Mouse (Mus musculus): ENCODE results near the gene Sept6. TPM values are rescaled to one million over a fixed set of nuclear protein-coding genes. Genes with fewer than 3 reads are reported as not detected.

Sept6 gene
- polyA plus RNA-seq, 1 experiment from 2014 or later: 49.3 TPM

DNA sequence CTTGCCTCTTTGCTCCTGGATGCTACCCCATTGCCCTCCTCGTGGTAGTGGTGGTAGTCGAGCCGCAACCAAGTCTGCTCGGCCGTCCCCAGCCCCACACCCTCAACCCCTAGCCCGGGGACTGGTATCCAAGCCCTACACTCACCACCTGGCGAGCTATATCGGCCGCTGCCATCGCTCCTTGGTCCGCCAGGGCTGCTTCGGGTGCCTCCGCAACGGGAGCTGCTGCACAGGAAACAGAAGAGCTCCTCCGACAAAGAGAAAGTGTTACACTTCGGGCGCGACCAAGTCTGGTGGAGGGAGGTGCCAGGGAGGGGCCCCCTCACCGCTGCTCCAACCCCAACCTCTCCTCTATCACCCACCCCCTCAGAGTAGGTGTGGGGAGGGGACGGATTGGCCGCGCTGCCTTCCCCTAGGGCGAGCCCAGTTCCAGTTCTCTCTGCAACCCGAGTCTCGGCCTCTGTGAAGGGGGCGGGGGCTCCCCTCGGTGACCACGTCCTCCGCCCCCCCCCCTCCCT is 2.3 kb downstream of the Sept6 start:
- Histone ChIP-seq H3K27ac (ENCODE audit: low read depth, low read length) (peak overlapping the region; percentile 45; the same call in 1 of the 2 replicates), H3K9ac (ENCODE audit: low read length) (peak overlapping the region; percentile 70), H3K27me3 (replicated peaks; ENCODE audit: control insufficient read depth, insufficient read depth, low read length) (no peaks in the 10 kb centered on the region), H3K4me1 (ENCODE audit: control insufficient read depth, insufficient read depth, low read length) (no peaks in the 10 kb centered on the region), H3K4me3 (ENCODE audit: low read depth, low read length) (peak overlapping the region; percentile 51), H3K36me3 (ENCODE audit: control insufficient read depth, insufficient read depth, low read length) (no peaks in the 10 kb centered on the region), H3K9me3 (replicated peaks; ENCODE audit: control insufficient read depth, low read length) (no peaks in the 10 kb centered on the region), H3K4me2 (ENCODE audit: low read length) (peak overlapping the region; percentile 59)
- 33% methylated on average over 29 of the region's 29 CpGs for WGBS
- DNase-seq (ENCODE audit: low spot score) (peak; percentile 61), ATAC-seq (peak; percentile 90)

DNA sequence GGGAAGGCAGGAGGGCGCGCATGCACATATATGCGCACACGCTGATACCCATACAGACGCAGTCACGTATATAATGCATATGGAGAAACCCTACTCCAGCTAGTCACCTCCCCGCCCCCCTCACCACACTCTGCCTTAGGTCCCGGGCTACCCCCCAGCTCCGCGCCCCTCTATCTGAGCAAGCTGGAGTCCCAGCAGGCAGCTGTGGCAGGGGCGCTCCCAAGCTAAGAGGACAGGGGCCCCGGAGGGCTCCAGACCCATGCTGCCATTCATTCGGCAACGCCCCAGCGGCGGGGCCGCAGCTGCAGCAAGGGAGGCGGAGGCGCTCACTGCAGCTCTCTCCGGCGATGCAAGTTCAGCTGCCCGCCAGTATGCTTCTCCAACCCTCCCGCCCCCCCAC is 2.8 kb downstream of the Sept6 start:
- Histone ChIP-seq H3K27me3 (replicated peaks; ENCODE audit: control insufficient read depth, insufficient read depth, low read length) (no peaks in the 10 kb centered on the region), H3K4me2 (ENCODE audit: low read length) (peak overlapping the region; percentile 59), H3K9me3 (replicated peaks; ENCODE audit: control insufficient read depth, low read length) (no peaks in the 10 kb centered on the region), H3K27ac (ENCODE audit: low read depth, low read length) (no peak overlapping the region), H3K36me3 (ENCODE audit: control insufficient read depth, insufficient read depth, low read length) (no peaks in the 10 kb centered on the region), H3K4me1 (ENCODE audit: control insufficient read depth, insufficient read depth, low read length) (peaks cover 1% of the 10 kb centered on the region; the same call in 1 of the 2 replicates), H3K4me3 (ENCODE audit: low read depth, low read length) (peak overlapping the region; percentile 51), H3K9ac (ENCODE audit: low read length) (peak overlapping the region; percentile 70)
- peak; percentile 72 for ATAC-seq
- WGBS: 22% methylated on average over 23 of the region's 23 CpGs
- DNase-seq (ENCODE audit: low spot score): peak; percentile 47

GRCm38 (mm10) chrX:36987851-36988250 is 3.7 kb downstream of the Sept6 start:
- Histone ChIP-seq H3K4me1 (ENCODE audit: control insufficient read depth, insufficient read depth, low read length) (peaks cover 2% of the 10 kb centered on the region; the same call in 1 of the 2 replicates), H3K4me3 (ENCODE audit: low read depth, low read length) (peak overlapping the region; percentile 51), H3K4me2 (ENCODE audit: low read length) (peak overlapping the region; percentile 59), H3K9me3 (replicated peaks; ENCODE audit: control insufficient read depth, low read length) (no peaks in the 10 kb centered on the region), H3K36me3 (ENCODE audit: control insufficient read depth, insufficient read depth, low read length) (no peaks in the 10 kb centered on the region), H3K27ac (ENCODE audit: low read depth, low read length) (no peak overlapping the region), H3K9ac (ENCODE audit: low read length) (no peak overlapping the region), H3K27me3 (replicated peaks; ENCODE audit: control insufficient read depth, insufficient read depth, low read length) (no peaks in the 10 kb centered on the region)
- DNase-seq (ENCODE audit: low spot score) (no peak), ATAC-seq (no peak)
- WGBS: 77% methylated on average over 4 of the region's 4 CpGs

- Histone ChIP-seq H3K4me1 (ENCODE audit: control insufficient read depth, insufficient read depth, low read length) (peaks cover 2% of the 10 kb centered on the region; the same call in 1 of the 2 replicates), H3K9ac (ENCODE audit: low read length) (no peak overlapping the region), H3K4me3 (ENCODE audit: low read depth, low read length) (no peak overlapping the region), H3K27ac (ENCODE audit: low read depth, low read length) (no peak overlapping the region), H3K27me3 (replicated peaks; ENCODE audit: control insufficient read depth, insufficient read depth, low read length) (no peaks in the 10 kb centered on the region), H3K4me2 (ENCODE audit: low read length) (no peak overlapping the region), H3K36me3 (ENCODE audit: control insufficient read depth, insufficient read depth, low read length) (no peaks in the 10 kb centered on the region), H3K9me3 (replicated peaks; ENCODE audit: control insufficient read depth, low read length) (no peaks in the 10 kb centered on the region)
- 73% methylated on average over 3 of the region's 3 CpGs for WGBS
- DNase-seq (ENCODE audit: low spot score) (no peak), ATAC-seq (no peak)
These were observed 6.6 kb downstream of the Sept6 start for GRCm38 (mm10) chrX:36985041-36985440.

DNA sequence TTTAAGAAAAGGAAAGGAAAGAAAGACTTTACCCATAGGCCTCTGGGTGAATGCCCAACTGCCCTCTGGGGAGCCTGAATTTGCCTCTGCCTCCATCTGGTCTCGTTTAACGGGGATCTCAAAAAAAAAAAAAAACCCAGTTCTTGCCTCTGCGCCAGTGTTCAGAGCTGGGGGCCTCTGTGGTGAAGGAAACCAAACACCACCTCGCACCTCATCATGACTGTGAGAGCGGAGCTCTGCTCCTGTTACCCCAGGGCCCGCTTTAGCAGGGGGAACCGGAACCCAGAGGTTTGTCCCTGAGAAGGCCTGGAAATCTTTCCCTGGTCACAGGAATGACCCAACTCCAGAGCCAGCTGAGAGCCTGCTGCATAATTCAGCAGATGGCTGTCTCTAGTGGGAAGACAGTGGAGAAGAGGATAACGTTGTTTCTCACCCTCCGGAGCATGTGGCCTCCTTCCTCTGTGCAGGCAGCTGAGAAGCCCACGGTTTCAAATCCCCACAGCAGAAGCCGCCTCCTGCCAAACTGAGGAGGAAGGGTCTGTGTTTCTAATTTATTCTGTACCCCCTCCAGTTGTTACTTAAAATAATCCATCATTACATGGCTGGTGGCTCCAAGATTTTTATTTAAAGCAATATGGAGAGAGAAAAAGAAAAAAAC is 7.8 kb downstream of the Sept6 start:
- ATAC-seq (no peak), DNase-seq (ENCODE audit: low spot score) (no peak)
- Histone ChIP-seq H3K4me3 (ENCODE audit: low read depth, low read length) (no peak overlapping the region), H3K27ac (ENCODE audit: low read depth, low read length) (no peak overlapping the region), H3K27me3 (replicated peaks; ENCODE audit: control insufficient read depth, insufficient read depth, low read length) (no peaks in the 10 kb centered on the region), H3K36me3 (ENCODE audit: control insufficient read depth, insufficient read depth, low read length) (no peaks in the 10 kb centered on the region), H3K9ac (ENCODE audit: low read length) (no peak overlapping the region), H3K9me3 (replicated peaks; ENCODE audit: control insufficient read depth, low read length) (no peaks in the 10 kb centered on the region), H3K4me2 (ENCODE audit: low read length) (no peak overlapping the region), H3K4me1 (ENCODE audit: control insufficient read depth, insufficient read depth, low read length) (peaks cover 2% of the 10 kb centered on the region; the same call in 1 of the 2 replicates)
- 65% methylated on average over 11 of the region's 11 CpGs for WGBS

GRCm38 (mm10) chrX:36982892-36983653 is 8.5 kb downstream of the Sept6 start:
- Histone ChIP-seq H3K27me3 (replicated peaks; ENCODE audit: control insufficient read depth, insufficient read depth, low read length) (no peaks in the 10 kb centered on the region), H3K36me3 (ENCODE audit: control insufficient read depth, insufficient read depth, low read length) (no peaks in the 10 kb centered on the region), H3K4me1 (ENCODE audit: control insufficient read depth, insufficient read depth, low read length) (peaks cover 2% of the 10 kb centered on the region; the same call in 1 of the 2 replicates), H3K4me2 (ENCODE audit: low read length) (no peak overlapping the region), H3K27ac (ENCODE audit: low read depth, low read length) (no peak overlapping the region), H3K4me3 (ENCODE audit: low read depth, low read length) (no peak overlapping the region), H3K9me3 (replicated peaks; ENCODE audit: control insufficient read depth, low read length) (no peaks in the 10 kb centered on the region), H3K9ac (ENCODE audit: low read length) (no peak overlapping the region)
- DNase-seq (ENCODE audit: low spot score) (peak; percentile 16), ATAC-seq (no peak)
- WGBS: 78% methylated on average over 8 of the region's 8 CpGs

GRCm38 (mm10) chrX:36980563-36981187 is 10.9 kb downstream of the Sept6 start:
- Histone ChIP-seq H3K27ac (ENCODE audit: low read depth, low read length) (no peak overlapping the region), H3K4me1 (ENCODE audit: control insufficient read depth, insufficient read depth, low read length) (peaks cover 2% of the 10 kb centered on the region; the same call in 1 of the 2 replicates), H3K4me3 (ENCODE audit: low read depth, low read length) (no peak overlapping the region), H3K27me3 (replicated peaks; ENCODE audit: control insufficient read depth, insufficient read depth, low read length) (no peaks in the 10 kb centered on the region), H3K4me2 (ENCODE audit: low read length) (no peak overlapping the region), H3K9ac (ENCODE audit: low read length) (no peak overlapping the region), H3K9me3 (replicated peaks; ENCODE audit: control insufficient read depth, low read length) (no peaks in the 10 kb centered on the region), H3K36me3 (ENCODE audit: control insufficient read depth, insufficient read depth, low read length) (no peaks in the 10 kb centered on the region)
- ATAC-seq: no peak
- 86% methylated on average over 10 of the region's 10 CpGs for WGBS
- no peak for DNase-seq (ENCODE audit: low spot score)

DNA sequence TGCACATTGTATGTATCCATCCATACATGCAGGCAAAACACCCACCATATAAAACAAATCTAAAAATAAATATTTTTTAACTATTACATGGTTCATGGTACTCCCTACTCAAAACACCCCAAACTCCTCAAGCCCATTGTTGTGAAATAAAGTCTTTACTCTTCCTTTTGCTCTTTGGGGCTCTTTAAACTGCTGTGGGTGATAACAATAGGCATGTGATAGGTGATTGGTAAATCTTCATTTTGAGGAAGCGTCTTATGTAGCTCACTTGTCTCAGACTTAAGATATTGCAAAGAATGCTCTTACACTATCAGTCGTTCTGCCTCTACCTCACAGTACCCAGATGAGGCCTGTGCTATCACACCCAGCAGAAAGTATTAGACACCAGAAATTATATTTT is 13.7 kb downstream of the Sept6 start:
- DNase-seq (ENCODE audit: low spot score): no peak
- Histone ChIP-seq H3K4me2 (ENCODE audit: low read length) (no peak overlapping the region), H3K27me3 (replicated peaks; ENCODE audit: control insufficient read depth, insufficient read depth, low read length) (no peaks in the 10 kb centered on the region), H3K27ac (ENCODE audit: low read depth, low read length) (no peak overlapping the region), H3K9ac (ENCODE audit: low read length) (no peak overlapping the region), H3K36me3 (ENCODE audit: control insufficient read depth, insufficient read depth, low read length) (no peaks in the 10 kb centered on the region), H3K9me3 (replicated peaks; ENCODE audit: control insufficient read depth, low read length) (no peaks in the 10 kb centered on the region), H3K4me3 (ENCODE audit: low read depth, low read length) (no peak overlapping the region), H3K4me1 (ENCODE audit: control insufficient read depth, insufficient read depth, low read length) (no peaks in the 10 kb centered on the region)
- 85% methylated on average over 2 of the region's 2 CpGs for WGBS
- no peak for ATAC-seq

Data from forebrain, embryonic 14.5 days (tissue).